Mouse (Mus musculus) hindbrain, embryonic 15.5 days (tissue): Measurements from ENCODE around the gene Timeless. TPM values are rescaled to one million over a fixed set of nuclear protein-coding genes. Genes with fewer than 3 reads are reported as not detected.
"Not testable (repeated sequence)": the region's sequence is repeated elsewhere in the genome, so short reads cannot be mapped to it uniquely, and the experiment has no call there.

Experiments
- ATAC-seq: fragments of 200-750 bp; cut with Nextera tagmentation; 2 replicates; pipeline ENCODE4 v1.8.0; 2017; ENCODE audit warnings: low read depth, moderate number of reproducible peaks, moderate TSS enrichment; ENCODE audit not compliant: low FRiP score
- H3K27ac ChIP-seq: fragments of 300-500 bp; sonication (generic); replicated peaks from 2 replicates; pipeline ENCODE4 v1.5.1; 2015; ENCODE audit warnings: mild to moderate bottlenecking, inconsistent platforms
- H3K27me3 ChIP-seq: fragments of 300-500 bp; sonication (generic); 2 replicates; pipeline ENCODE4 v1.6.1; 2015; ENCODE audit warnings: control low read depth, inconsistent platforms
- H3K36me3 ChIP-seq: fragments of 300-500 bp; sonication (generic); 2 replicates; pipeline ENCODE4 v1.6.1; 2015; ENCODE audit warnings: control low read depth, inconsistent platforms
- H3K4me1 ChIP-seq: fragments of 300-500 bp; sonication (generic); replicated peaks from 2 replicates; pipeline ENCODE4 v1.6.1; 2015; ENCODE audit warnings: control low read depth, inconsistent platforms
- H3K4me2 ChIP-seq: fragments of 300-500 bp; sonication (generic); 2 replicates; pipeline ENCODE4 v1.6.1; 2015; ENCODE audit warnings: moderate library complexity, mild to moderate bottlenecking, inconsistent platforms
- H3K4me3 ChIP-seq: fragments of 300-500 bp; sonication (generic); 2 replicates; pipeline ENCODE4 v1.5.1; 2015; ENCODE audit warnings: mild to moderate bottlenecking, inconsistent platforms
- H3K9ac ChIP-seq: fragments of 300-500 bp; sonication (generic); 2 replicates; pipeline ENCODE4 v1.6.1; 2015; ENCODE audit warnings: inconsistent platforms
- H3K9me3 ChIP-seq: fragments of 300-500 bp; sonication (generic); 2 replicates; pipeline ENCODE4 v1.6.1; 2016; ENCODE audit warnings: control low read depth, inconsistent platforms
- WGBS: fragments of 180-500 bp; shearing (Covaris S2); methylation state at CpG from one replicate; pipeline ENCODE4 v1.1.7; 2015; 5-methylcytosine and 5-hydroxymethylcytosine counted together
- polyA plus RNA-seq: library from polyadenylated mRNA; unstranded; fragments of >200 nt; fragmentation: Nextera tagmentation; extraction: Ambion mirVana; gene quantifications from 2 replicates; pipeline ENCODE4 v1.2.1, GENCODE M21; 2015

The Timeless gene
- polyA plus RNA-seq: 22.4 and 23.3 TPM in 2 replicates

DNA sequence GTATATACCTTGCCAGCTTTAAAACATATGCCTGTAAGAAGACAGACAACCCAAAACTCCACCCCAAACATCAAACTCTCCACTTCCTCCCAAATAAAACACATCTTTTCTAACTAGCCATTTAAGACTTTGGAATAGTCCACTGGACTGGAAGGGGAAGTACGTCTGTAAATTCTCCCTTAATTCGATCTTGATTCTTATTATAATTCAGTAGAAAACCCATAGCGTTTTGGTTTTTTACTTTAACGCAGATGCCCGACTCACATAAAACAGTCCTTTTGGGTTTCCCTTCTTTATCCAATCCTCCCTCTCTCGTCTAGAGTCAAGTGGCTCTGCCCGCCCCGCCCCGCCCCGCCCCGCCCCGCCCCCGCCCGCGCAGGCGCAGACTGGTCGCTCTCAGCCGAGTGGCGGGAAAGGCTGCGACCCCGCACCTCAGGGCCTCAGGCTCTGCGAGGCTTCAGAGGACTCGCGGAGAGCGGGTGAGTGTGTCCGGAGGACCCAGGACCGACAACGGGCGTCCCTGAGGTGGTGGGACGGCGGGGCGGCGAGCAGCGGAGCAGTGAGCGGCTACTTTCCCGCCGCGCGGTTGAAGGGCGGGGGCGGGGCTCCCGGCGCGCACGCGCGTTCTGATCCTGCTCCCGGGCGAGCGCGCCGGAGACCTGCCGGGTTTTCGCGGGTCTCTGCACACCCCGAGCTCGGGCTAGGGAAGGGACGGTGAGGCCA, at the start of gene Timeless:
Timeless (plus strand) TSS at position 369 of the 723 bp plus-strand sequence.
- H3K4me3 ChIP-seq: peak within 1 kb of the TSS; percentile 76
- H3K4me1 ChIP-seq: peaks cover 12% of the 10 kb centered on the region
- H3K27ac ChIP-seq: peak within 1 kb of the TSS; percentile 94
- no peaks in the 10 kb centered on the region for H3K9me3 ChIP-seq
- H3K36me3 ChIP-seq: no peaks in the 10 kb centered on the region
- under 1% methylated on average over 57 of the region's 58 CpGs for WGBS
- H3K4me2 ChIP-seq: peak within 1 kb of the TSS; percentile 61
- peak; percentile 94 for ATAC-seq
- peak within 1 kb of the TSS; percentile 71 for H3K9ac ChIP-seq
- H3K27me3 ChIP-seq: no peaks in the 10 kb centered on the region

DNA sequence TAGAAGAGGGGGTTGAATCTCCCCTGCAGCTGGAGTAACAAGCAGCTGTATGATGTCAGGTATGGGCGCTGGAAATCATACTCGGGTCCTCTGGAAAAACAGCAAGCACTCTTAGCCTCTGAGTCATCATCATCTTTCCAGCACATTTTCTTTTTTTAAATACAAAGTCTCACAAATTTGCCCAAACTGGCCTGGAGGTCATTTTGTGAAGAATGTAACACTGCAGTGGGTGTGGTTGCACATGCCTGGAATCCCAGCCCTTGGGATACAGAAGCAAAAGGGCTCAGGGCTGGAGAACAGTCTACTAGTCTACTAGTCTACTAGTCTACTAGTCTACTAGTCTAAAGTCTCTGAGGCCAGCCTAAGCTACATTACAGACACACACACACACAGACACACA, 47.6 kb upstream of the Timeless start:
- Histone ChIP-seq H3K27ac (no peak overlapping the region), H3K9ac (no peak overlapping the region), H3K4me1 (0 out of 2 replicates have a peak, but pooled peaks cover 3% of the 10 kb centered on the region), H3K27me3 (no peaks in the 10 kb centered on the region), H3K9me3 (no peaks in the 10 kb centered on the region), H3K4me2 (no peak overlapping the region), H3K4me3 (no peak overlapping the region), H3K36me3 (no peaks in the 10 kb centered on the region)
- 89% methylated on average over 2 of the region's 2 CpGs for WGBS
- no peak for ATAC-seq

- Histone ChIP-seq H3K4me1 (0 out of 2 replicates have a peak, but pooled peaks cover 3% of the 10 kb centered on the region), H3K36me3 (no peaks in the 10 kb centered on the region), H3K4me2 (no peak overlapping the region), H3K9ac (no peak overlapping the region), H3K4me3 (no peak overlapping the region), H3K9me3 (no peaks in the 10 kb centered on the region), H3K27ac (no peak overlapping the region), H3K27me3 (no peaks in the 10 kb centered on the region)
- WGBS: 80% methylated on average over 6 of the region's 6 CpGs
- no peak for ATAC-seq
Measured at GRCm38 (mm10) chr10:128185277-128185940, 46.5 kb upstream of the Timeless start.

DNA sequence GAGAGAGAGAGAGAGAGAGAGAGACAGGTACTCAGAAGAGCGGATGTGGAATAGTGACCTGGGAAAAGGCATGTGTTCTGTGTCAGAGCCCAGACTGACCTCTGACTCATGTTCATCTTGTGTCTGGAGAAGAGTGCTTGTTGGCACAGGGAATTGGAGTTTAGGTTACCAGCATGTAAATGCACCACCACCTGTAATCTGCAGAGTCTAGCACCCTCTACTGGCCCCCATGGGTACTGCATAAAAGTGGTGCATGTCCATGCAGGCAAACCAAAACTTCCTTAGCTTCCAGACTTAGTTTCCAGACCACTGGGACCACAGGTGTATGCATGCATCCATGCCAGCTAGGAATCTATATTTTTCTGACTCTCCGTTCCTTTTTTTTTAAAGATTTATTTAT, 45.9 kb upstream of the Timeless start:
- ATAC-seq: no peak
- Histone ChIP-seq H3K4me1 (0 out of 2 replicates have a peak, but pooled peaks cover 3% of the 10 kb centered on the region), H3K27me3 (no peaks in the 10 kb centered on the region), H3K4me3 (no peak overlapping the region), H3K9me3 (no peaks in the 10 kb centered on the region), H3K36me3 (no peaks in the 10 kb centered on the region), H3K4me2 (no peak overlapping the region), H3K27ac (no peak overlapping the region), H3K9ac (no peak overlapping the region)
- 45% methylated on average over 2 of the region's 2 CpGs for WGBS

GRCm38 (mm10) chr10:128187181-128187605, 44.7 kb upstream of the Timeless start:
- H3K4me3 ChIP-seq: no peak overlapping the region
- H3K4me2 ChIP-seq: no peak overlapping the region
- H3K9ac ChIP-seq: no peak overlapping the region
- ATAC-seq: no peak
- no peaks in the 10 kb centered on the region for H3K9me3 ChIP-seq
- H3K27me3 ChIP-seq: 0 out of 2 replicates have a peak, but pooled peaks cover 2% of the 10 kb centered on the region
- H3K27ac ChIP-seq: no peak overlapping the region
- H3K4me1 ChIP-seq: 0 out of 2 replicates have a peak, but pooled peaks cover 3% of the 10 kb centered on the region
- no peaks in the 10 kb centered on the region for H3K36me3 ChIP-seq
- 66% methylated on average over 5 of the region's 5 CpGs for WGBS

DNA sequence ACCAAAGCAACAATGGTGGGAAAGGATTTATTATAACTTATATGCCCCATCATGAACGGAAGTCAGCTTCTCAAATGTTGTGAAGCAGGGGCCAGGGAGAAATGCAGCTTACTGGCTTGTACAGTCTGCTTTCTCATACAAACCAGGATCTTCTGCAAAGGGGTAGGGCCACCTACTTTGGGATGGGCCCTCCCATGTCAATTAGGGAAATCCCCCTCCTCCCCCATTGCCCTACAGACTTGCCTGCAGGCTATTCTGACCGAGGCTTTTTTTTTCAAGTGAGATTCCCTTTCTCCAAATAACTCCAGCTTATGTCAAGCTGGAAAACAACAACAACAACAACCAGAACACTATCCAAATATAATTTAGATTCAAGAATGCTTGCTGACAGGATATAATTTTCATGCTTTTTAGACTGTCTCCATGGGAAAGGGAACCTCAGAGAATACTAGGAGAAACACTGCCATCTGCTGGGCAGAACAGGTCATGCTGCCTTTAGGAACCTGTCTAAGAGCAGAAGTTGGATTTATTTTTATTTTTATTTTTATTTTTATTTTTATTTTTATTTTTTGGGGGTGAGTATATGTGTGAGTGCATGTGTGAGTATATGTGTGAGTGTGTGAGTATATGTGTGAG, 43.5 kb upstream of the Timeless start:
- Histone ChIP-seq H3K4me3 (no peak overlapping the region), H3K9me3 (no peaks in the 10 kb centered on the region), H3K9ac (no peak overlapping the region), H3K27ac (no peak overlapping the region), H3K4me1 (0 out of 2 replicates have a peak, but pooled peaks cover 3% of the 10 kb centered on the region), H3K27me3 (0 out of 2 replicates have a peak, but pooled peaks cover 2% of the 10 kb centered on the region), H3K4me2 (no peak overlapping the region), H3K36me3 (no peaks in the 10 kb centered on the region)
- no peak for ATAC-seq
- 48% methylated on average over 2 of the region's 2 CpGs for WGBS

- Histone ChIP-seq H3K36me3 (no peaks in the 10 kb centered on the region), H3K27ac (no peak overlapping the region), H3K4me2 (no peak overlapping the region), H3K4me1 (peaks cover 11% of the 10 kb centered on the region), H3K9me3 (no peaks in the 10 kb centered on the region), H3K9ac (no peak overlapping the region), H3K27me3 (peaks cover 10% of the 10 kb centered on the region), H3K4me3 (no peak overlapping the region)
- 89% methylated on average over 2 of the region's 2 CpGs for WGBS
- no peak for ATAC-seq
Measured at GRCm38 (mm10) chr10:128191472-128191871, 40.4 kb upstream of the Timeless start.

- WGBS: 94% methylated on average over 3 of the region's 3 CpGs
- not testable (repeated sequence) for H3K4me3 ChIP-seq, H3K36me3 ChIP-seq, H3K27ac ChIP-seq, H3K4me2 ChIP-seq, ATAC-seq, H3K9me3 ChIP-seq, H3K9ac ChIP-seq
- Histone ChIP-seq H3K4me1 (peaks cover 11% of the 10 kb centered on the region), H3K27me3 (peaks cover 17% of the 10 kb centered on the region)
Measured at GRCm38 (mm10) chr10:128192030-128192766, 39.7 kb upstream of the Timeless start.

DNA sequence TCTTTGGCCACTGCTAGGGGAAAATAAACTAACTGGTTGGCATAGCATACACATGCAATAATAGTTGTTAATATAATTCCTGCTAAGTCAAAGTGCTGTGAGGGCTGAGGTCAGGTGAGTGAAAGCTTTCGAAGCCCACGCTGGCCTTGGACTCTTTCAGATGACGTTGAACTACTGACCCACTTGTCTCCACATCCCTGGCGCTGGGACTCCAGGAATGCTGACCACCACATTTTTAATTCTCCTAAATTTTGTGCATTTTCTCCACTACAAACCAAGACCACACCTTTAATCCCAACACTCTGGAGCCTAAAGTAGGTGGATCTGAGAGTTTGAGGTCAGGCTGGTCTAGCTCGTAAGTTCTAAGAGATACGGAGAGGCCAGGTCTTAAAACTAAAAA, 38.8 kb upstream of the Timeless start:
- H3K36me3 ChIP-seq: no peaks in the 10 kb centered on the region
- H3K4me3 ChIP-seq: no peak overlapping the region
- H3K9me3 ChIP-seq: no peaks in the 10 kb centered on the region
- H3K4me1 ChIP-seq: peaks cover 11% of the 10 kb centered on the region
- H3K27ac ChIP-seq: no peak overlapping the region
- H3K9ac ChIP-seq: no peak overlapping the region
- no peak for ATAC-seq
- no peak overlapping the region for H3K4me2 ChIP-seq
- WGBS: 92% methylated on average over 6 of the region's 6 CpGs
- H3K27me3 ChIP-seq: peaks cover 18% of the 10 kb centered on the region

- H3K27me3 ChIP-seq: peaks cover 18% of the 10 kb centered on the region
- peak within 1 kb of the TSS; percentile 53; the same call in 1 of the 2 replicates for H3K27ac ChIP-seq
- no peaks in the 10 kb centered on the region for H3K36me3 ChIP-seq
- ATAC-seq: peak; percentile 98
- H3K4me1 ChIP-seq: peaks cover 8% of the 10 kb centered on the region
- peak within 1 kb of the TSS; percentile 87 for H3K4me3 ChIP-seq
- peak within 1 kb of the TSS; percentile 99 for H3K4me2 ChIP-seq
- WGBS: under 1% methylated on average over 46 of the region's 46 CpGs
- H3K9ac ChIP-seq: peak within 1 kb of the TSS; percentile 62
- H3K9me3 ChIP-seq: no peaks in the 10 kb centered on the region
Measured at GRCm38 (mm10) chr10:128194024-128194550, 37.8 kb upstream of the Timeless start, which contains the start of gene Gls2. Gls2 (plus strand) TSS chr10:128194457.
